Mouse (Mus musculus): ENCODE data around the gene Cdpf1.

DNA sequence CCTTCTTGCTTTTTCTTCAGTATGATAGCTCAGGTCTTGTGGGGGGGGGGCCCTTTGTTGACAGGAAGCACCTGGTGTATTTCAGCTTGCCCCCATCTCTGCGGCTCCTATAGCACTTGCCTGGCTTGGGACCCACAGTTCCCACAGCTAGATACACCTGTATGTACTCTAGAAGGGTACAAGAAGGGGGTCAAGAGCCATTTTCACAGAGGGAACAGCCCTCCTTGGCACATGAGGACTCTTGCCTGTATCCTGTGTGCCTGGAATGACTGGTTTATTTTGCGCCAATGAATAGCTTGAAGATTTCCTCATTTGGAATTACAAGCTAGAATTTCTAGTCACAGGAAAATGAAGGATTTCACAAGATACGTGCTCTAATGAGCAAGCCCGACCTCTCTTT lies 20.0 kb downstream of the Cdpf1 start:
- TF ChIP-seq CTCF (IDR thresholded peaks at IDR 0.05; ENCODE audit: control insufficient read depth, insufficient read depth, low read length) = no peak
- no peak for TF ChIP-seq POLR2A (IDR thresholded peaks at IDR 0.05; ENCODE audit: borderline replicate concordance, control insufficient read depth, low read depth, low read length)

All from bone marrow, adult 2 months (tissue).